Mouse (Mus musculus): Measurements from ENCODE around the gene Tmem208.

GRCm38 (mm10) chr8:105286907-105287306 is 39.2 kb upstream of the Tmem208 start:
- no peak for TF ChIP-seq CTCF (IDR thresholded peaks at IDR 0.05; ENCODE audit: low read depth)
- no peak for TF ChIP-seq EP300 (optimal IDR thresholded peaks at IDR 0.05)

Data from stomach, postnatal 0 days (tissue).